Mouse (Mus musculus): Measurements from ENCODE around the gene Dync1i2. TPM values are rescaled to one million over a fixed set of nuclear protein-coding genes. Genes with fewer than 3 reads are reported as not detected.

The Dync1i2 gene
- 64.3 TPM for polyA plus RNA-seq (2014; fragmentation: Illumina TruSeq; extraction: RNeasy Lipid Tissue Mini Kit (QIAGEN cat#74804); ENCODE audit: insufficient read depth, low read depth, low replicate concordance)

DNA sequence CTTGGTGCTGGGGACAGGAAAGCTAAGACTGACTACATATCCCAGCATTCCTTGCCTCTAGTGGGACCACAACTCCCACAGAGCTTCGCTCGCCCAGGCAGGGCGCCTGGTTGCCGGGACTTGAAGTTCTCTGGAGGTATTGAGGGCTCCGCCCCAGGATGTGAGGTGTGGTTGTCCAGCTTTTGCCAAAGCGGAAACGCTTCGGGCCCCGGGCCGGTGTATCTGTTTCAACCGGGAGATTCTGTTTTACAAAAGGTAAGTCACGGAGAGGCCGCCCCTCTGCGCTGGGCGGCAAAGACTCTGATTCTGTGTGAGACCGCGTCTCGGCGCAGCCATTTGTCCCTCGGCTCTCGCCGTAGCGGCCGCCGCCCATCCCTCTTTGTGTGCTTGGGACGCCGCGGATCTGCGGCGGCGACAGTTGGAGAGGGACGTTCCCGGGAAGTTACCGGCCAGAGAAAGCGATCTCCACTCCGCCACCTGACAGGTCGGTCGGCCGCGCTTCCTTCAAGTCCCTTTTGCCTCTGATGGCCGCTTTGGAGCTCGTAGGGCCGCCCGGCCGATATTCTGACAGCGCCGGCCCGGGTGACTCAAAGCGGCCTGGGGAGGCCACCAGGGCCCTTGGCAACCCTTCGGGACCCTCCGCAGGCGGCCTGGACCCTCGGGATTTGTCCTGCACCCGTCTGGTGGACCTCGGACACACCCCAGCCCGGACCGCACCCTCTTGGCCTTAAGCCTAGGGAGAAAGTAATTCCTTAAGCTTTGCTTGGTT lies at the start of gene Dync1i2:
TSS of gene Dync1i2 (plus strand) at position 116 of the 769 bp plus-strand sequence.

Other genes starting within 250 kb of the Dync1i2 start
- gene Dcaf17, start 156.4 kb upstream of the Dync1i2 start, polyA plus RNA-seq (2014; fragmentation: Illumina TruSeq; extraction: RNeasy Lipid Tissue Mini Kit (QIAGEN cat#74804); ENCODE audit: insufficient read depth, low read depth, low replicate concordance), result 4.1 TPM
- gene Mettl8, start 156.1 kb upstream of the Dync1i2 start, polyA plus RNA-seq (2014; fragmentation: Illumina TruSeq; extraction: RNeasy Lipid Tissue Mini Kit (QIAGEN cat#74804); ENCODE audit: insufficient read depth, low read depth, low replicate concordance), result 7.7 TPM
- gene Cybrd1, start 93.8 kb upstream of the Dync1i2 start, polyA plus RNA-seq (2014; fragmentation: Illumina TruSeq; extraction: RNeasy Lipid Tissue Mini Kit (QIAGEN cat#74804); ENCODE audit: insufficient read depth, low read depth, low replicate concordance), result 2.8 TPM
- 14.2 TPM for gene Slc25a12, start 156.0 kb downstream of the Dync1i2 start, polyA plus RNA-seq (2014; fragmentation: Illumina TruSeq; extraction: RNeasy Lipid Tissue Mini Kit (QIAGEN cat#74804); ENCODE audit: insufficient read depth, low read depth, low replicate concordance)
- gene Hat1, start 177.3 kb downstream of the Dync1i2 start, polyA plus RNA-seq (2014; fragmentation: Illumina TruSeq; extraction: RNeasy Lipid Tissue Mini Kit (QIAGEN cat#74804); ENCODE audit: insufficient read depth, low read depth, low replicate concordance), result 18.4 TPM
- 13.9 TPM for gene Metap1d, start 241.6 kb downstream of the Dync1i2 start, polyA plus RNA-seq (2014; fragmentation: Illumina TruSeq; extraction: RNeasy Lipid Tissue Mini Kit (QIAGEN cat#74804); ENCODE audit: insufficient read depth, low read depth, low replicate concordance)